Mouse (Mus musculus) liver, embryonic 18 days (tissue): ENCODE results near the gene Arl6ip5. TPM values are rescaled to one million over a fixed set of nuclear protein-coding genes. Genes with fewer than 3 reads are reported as not detected.

ENCODE experiments used
- polyA plus RNA-seq: library from polyadenylated mRNA; depleted of rRNA; stranded (reverse); fragments of >200 nt; gene quantifications from 2 replicates; pipeline ENCODE4 v1.2.3, GENCODE M21; 2012; rRNA removed

Gene Arl6ip5
- 27.1 and 28.3 TPM in 2 replicates for polyA plus RNA-seq

DNA sequence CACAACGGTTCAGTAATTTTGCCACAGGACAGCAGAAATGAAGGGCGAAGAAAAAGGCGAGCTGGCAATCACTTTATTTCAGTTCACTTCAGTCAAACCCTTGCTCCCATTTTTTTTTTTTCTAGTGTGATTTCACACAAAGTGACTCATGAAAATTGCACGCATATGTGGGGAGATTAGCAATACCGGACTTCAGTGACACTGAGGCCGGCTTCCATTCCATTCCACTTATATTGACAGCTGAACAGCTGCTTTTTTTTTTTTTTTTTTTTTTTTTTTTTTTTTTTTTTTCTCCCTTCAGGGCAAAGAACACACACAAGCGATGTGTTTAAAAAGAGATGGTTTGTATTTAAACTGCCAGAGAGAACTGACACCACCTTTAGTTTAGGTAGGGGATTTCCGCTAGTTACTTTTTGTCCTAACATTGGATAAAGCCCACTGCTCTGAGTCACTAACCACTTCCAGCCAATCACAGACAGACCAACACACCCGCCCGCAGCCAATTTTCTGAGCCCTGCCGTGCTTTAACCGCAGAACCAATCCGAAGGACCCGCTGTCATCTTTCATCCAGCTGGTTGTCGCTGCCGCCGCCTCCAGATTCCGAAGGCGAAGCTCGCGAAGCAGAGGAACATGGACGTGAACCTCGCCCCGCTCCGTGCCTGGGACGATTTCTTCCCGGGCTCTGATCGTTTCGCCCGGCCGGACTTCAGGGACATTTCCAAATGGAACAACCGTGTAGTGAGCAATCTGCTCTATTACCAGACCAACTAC lies at the start of gene Arl6ip5:
Gene Arl6ip5, plus strand, starts transcription at position 499 of the 771 bp plus-strand sequence.

GRCm38 (mm10) chr6:97178491-97179366 lies 31.8 kb upstream of the Arl6ip5 start, which contains the start of gene Tmf1:
Gene Tmf1 (minus strand): TSS chr6:97179122.

DNA sequence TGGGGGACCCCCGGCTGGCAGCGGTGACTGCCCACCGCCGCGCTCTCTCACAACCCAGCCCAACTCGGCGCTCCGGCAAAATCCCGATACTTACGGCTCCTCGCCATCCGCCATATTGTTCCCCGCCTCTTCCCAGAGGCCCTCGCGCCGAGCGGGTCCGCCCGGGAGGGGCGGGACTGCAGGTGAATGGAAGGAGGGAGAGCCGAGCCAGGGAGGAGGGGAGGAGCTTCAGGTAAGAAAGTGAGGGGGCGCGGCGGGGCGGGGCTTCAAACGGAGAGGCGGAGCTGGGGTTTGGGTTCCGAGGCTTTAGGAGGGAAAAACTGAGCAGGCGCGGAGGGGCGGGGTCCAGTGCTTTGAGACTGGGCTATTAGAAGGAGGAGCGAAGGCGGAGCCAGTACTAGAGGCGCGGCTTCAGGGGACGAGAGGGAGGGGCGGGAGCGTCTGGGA lies 5.0 kb upstream of the Arl6ip5 start, which contains the start of gene Uba3:
Gene Uba3, minus strand, starts transcription at position 209 of the 447 bp plus-strand sequence.

DNA sequence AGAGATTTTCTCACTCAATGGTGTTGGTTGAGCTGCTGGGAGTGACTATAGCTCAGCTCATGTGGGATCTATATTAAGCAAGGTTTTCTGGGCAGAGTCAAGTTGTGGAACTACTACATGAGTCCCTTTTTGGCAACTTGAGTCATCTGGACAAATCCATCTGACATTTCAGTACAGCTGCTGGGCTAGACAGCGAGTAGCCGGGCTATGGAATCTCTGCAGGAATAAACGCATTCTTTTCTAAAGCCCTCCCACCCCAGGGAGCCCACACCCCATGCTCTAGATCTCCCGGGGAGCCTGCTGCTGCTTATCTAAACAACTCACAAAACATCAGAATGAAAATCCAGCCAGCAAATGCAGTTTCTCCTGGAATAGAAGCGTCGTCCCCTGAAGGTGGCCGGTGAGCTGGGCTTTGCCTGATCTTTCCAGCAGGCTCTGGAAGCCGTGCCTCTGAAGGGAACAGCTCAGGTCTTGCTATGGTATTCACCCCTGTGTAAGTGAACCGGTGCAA lies 42.3 kb downstream of the Arl6ip5 start, which contains the start of gene Lmod3:
Gene Lmod3, minus strand, starts transcription at position 49 of the 511 bp plus-strand sequence.

Other genes starting within 250 kb of the Arl6ip5 start
- gene Fam19a4, start 150.3 kb upstream of the Arl6ip5 start, polyA plus RNA-seq = not detected in 2 replicates
- 2.9 and 3.4 TPM in 2 replicates for gene Eogt, start 61.5 kb upstream of the Arl6ip5 start, polyA plus RNA-seq
- 1.5 and 1.7 TPM in 2 replicates for gene Tmf1, start 31.6 kb upstream of the Arl6ip5 start, polyA plus RNA-seq
- 25.6 and 26.4 TPM in 2 replicates for gene Uba3, start 5.0 kb upstream of the Arl6ip5 start, polyA plus RNA-seq
- gene Lmod3, start 42.1 kb downstream of the Arl6ip5 start, polyA plus RNA-seq = 0.02 and 0.05 TPM in 2 replicates